Mouse (Mus musculus): Measurements from ENCODE around the gene Rab28.

The Rab28 gene

DNA sequence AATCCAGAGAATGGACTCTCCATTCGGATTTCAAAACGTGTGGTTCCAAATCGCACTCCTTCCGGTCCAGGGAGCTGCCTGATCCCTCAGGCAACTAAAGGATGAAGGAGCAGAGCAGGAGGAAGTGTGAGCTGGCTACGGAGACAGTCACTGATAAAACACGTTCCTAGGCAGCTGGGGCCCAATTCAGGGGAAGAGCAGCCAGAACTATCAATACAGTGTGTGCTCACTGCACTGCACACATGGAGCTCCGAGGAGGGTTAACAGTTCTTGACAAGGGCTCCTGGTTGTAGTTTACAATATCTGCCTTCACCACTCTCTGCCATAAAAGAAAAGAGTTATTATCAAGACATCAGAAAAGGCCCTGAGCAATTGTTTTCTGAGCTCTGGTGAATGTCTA lies 82.4 kb downstream of the Rab28 start:
- DNase-seq: no peak

DNA sequence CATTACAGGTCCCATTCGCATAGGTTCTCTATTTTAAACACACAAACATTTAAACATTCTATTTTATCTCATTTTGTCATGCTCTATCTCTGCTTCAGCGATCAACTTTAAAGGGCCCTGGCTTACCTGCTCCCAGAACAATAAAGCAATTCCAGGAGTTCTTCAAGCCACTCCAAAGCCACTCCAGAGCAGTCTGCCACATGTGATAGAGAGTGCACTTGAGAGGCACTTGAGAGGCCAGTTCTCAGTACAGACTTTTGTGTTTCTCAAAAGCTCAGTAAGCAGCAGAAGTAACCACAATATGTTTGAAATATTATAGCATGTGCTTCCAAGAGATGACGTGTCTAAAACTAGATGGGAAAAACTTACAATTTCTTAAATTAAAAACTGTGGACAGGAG lies 86.2 kb downstream of the Rab28 start:
- DNase-seq: no peak

GRCm38 (mm10) chr5:41618966-41619365 lies 89.0 kb downstream of the Rab28 start:
- no peak for DNase-seq

- peak; percentile 77 to 83 for DNase-seq
These were observed 97.4 kb downstream of the Rab28 start for GRCm38 (mm10) chr5:41610447-41611030.

DNA sequence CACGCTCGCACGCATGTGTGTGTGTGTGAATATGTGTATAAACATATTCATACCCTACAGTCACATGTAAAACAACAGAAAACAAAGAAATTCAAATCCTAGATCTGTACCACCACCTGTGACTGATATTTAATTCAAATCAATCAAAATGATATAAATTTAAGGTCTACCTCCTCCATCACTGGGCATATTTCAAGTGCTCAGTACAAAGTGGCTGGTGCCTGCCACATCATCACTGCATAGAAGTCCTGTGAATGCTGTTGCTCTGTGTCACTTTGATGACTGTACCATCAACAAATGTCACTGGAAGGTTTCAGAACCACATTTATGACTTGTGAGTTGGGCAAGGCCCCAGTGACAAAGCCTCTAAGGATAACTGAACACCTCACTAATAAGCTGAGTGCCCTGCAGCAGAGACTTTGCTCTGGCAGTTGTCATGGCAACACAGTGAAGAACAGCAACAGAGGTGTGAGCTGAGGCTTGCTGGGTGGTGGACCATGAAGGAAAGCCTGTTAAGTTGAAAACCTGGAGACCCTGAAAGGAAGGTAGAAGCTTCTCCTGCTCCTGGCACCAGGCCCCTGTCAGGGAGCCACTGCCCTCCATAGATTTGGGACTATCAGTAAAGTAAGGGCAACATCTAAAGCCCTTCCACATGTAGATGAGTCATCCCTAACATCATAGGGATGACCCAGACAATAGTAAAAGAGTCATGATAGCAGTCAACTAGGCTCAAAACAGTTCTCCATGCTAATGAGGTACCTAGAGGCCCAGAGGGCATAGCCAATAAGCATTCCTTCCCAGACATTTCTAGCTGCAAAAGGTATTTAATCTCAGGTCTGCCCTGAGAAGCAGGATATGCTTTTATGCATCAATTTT lies 111.5 kb downstream of the Rab28 start:
- DNase-seq: peak in 1 of 2 experiments; percentile 29

- DNase-seq: peak; percentile 92
These were observed 112.8 kb downstream of the Rab28 start for GRCm38 (mm10) chr5:41595199-41595598.

DNA sequence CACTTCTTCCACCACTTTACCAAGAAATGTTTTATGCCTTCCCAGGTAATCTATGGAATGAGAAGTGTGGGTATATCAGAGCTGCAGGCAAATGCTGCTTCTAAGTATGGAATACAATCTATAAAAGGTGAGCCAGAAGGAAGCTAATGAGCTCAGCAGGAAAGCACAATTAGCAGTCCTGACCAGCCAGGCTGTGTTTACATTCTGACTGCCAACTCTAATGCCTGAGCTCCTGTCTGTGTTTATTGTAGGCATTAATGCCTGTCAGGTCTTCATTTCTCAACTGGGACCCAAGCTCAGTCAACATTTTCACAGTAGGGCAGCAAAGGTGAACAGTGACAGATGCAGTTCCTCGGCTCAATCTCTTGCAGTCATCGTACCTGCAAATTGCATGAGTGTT lies 129.9 kb downstream of the Rab28 start:
- DNase-seq: peak; percentile 34 to 42
